Mouse (Mus musculus): ENCODE measurements around the gene Gm20388. TPM values are rescaled to one million over a fixed set of nuclear protein-coding genes. Genes with fewer than 3 reads are reported as not detected.

Gm20388 gene
- polyA plus RNA-seq, 1 experiment from 2014 or later, result not detected

GRCm38 (mm10) chr8:123329350-123329749 lies 3418.7 kb downstream of the Gm20388 start:
- no peak for ATAC-seq (ENCODE audit: low FRiP score)
- WGBS, result 91% methylated on average over 4 of the region's 4 CpGs
- H3K4me1 ChIP-seq (ENCODE audit: control insufficient read depth, insufficient read depth, low read length), result peaks cover 10% of the 10 kb centered on the region
- H3K9ac ChIP-seq (ENCODE audit: low read length), result no peak overlapping the region
- no peaks in the 10 kb centered on the region for H3K9me3 ChIP-seq (ENCODE audit: control insufficient read depth, low read length)
- H3K27me3 ChIP-seq (ENCODE audit: control insufficient read depth, insufficient read depth, low read length), result no peaks in the 10 kb centered on the region
- DNase-seq (ENCODE audit: low spot score, missing footprints), result no peak
- no peak overlapping the region for H3K4me2 ChIP-seq
- H3K4me3 ChIP-seq (ENCODE audit: low read depth, low read length), result no peak overlapping the region
- no peak overlapping the region for H3K27ac ChIP-seq (ENCODE audit: low read depth, low read length)
- H3K36me3 ChIP-seq (ENCODE audit: control insufficient read depth, insufficient read depth, low read length), result no peaks in the 10 kb centered on the region

- WGBS, result 67% methylated on average over 5 of the region's 5 CpGs
- Histone ChIP-seq H3K27ac (ENCODE audit: low read depth, low read length) (no peak overlapping the region), H3K36me3 (ENCODE audit: control insufficient read depth, insufficient read depth, low read length) (no peaks in the 10 kb centered on the region), H3K4me1 (ENCODE audit: control insufficient read depth, insufficient read depth, low read length) (peaks cover 12% of the 10 kb centered on the region), H3K9me3 (ENCODE audit: control insufficient read depth, low read length) (no peaks in the 10 kb centered on the region), H3K9ac (ENCODE audit: low read length) (no peak overlapping the region), H3K4me2 (no peak overlapping the region), H3K4me3 (ENCODE audit: low read depth, low read length) (no peak overlapping the region), H3K27me3 (ENCODE audit: control insufficient read depth, insufficient read depth, low read length) (no peaks in the 10 kb centered on the region)
- no peak for ATAC-seq (ENCODE audit: low FRiP score)
- no peak for DNase-seq (ENCODE audit: low spot score, missing footprints)
Observed at GRCm38 (mm10) chr8:123329961-123330360, 3419.3 kb downstream of the Gm20388 start.

DNA sequence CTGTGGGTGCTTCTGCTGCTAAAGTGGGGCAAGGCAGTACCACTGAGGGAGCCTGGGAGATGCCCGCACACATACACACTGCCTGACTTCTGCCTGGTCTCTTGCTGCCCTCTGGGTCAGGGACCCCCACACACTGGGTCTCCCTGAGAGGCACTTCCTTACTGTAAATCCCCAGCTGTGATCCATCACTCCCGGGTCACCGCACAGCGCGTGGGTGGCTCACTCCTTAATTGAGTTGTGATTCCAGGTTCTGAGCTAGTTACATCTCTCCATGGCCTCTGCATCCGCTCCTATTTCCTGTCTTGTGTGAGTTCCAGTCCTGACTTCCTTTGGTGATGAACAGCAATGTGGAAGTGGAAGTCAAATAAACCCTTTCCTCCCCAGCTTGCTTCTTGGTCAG lies 3420.1 kb downstream of the Gm20388 start:
- no peaks in the 10 kb centered on the region for H3K9me3 ChIP-seq (ENCODE audit: control insufficient read depth, low read length)
- no peak overlapping the region for H3K4me3 ChIP-seq (ENCODE audit: low read depth, low read length)
- H3K36me3 ChIP-seq (ENCODE audit: control insufficient read depth, insufficient read depth, low read length), result no peaks in the 10 kb centered on the region
- no peak for ATAC-seq (ENCODE audit: low FRiP score)
- no peaks in the 10 kb centered on the region for H3K27me3 ChIP-seq (ENCODE audit: control insufficient read depth, insufficient read depth, low read length)
- H3K4me1 ChIP-seq (ENCODE audit: control insufficient read depth, insufficient read depth, low read length), result peaks cover 12% of the 10 kb centered on the region
- H3K9ac ChIP-seq (ENCODE audit: low read length), result no peak overlapping the region
- 86% methylated on average over 6 of the region's 6 CpGs for WGBS
- H3K27ac ChIP-seq (ENCODE audit: low read depth, low read length), result no peak overlapping the region
- DNase-seq (ENCODE audit: low spot score, missing footprints), result no peak
- H3K4me2 ChIP-seq, result no peak overlapping the region

DNA sequence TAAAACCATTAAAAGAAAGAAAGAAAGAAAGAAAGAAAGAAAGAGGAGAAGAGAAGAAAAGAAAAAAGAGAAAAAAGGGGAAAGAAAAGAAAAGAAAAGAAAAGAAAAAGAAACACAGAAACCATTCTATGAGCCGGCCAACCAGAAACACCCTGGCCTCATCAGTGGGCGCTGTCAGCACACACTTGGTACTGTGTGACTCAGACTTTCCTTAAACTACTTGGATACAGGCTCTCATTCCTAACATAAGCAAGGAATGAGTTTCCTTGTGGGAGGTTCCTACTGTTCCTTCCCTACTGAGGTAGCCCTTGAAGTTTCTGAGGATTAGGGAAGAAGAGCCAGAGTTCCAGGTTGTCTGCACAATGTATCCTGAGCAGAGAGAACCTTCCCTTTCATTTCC lies 3420.7 kb downstream of the Gm20388 start:
- H3K4me1 ChIP-seq (ENCODE audit: control insufficient read depth, insufficient read depth, low read length), result peaks cover 12% of the 10 kb centered on the region
- no peak overlapping the region for H3K4me2 ChIP-seq
- H3K9me3 ChIP-seq (ENCODE audit: control insufficient read depth, low read length), result no peaks in the 10 kb centered on the region
- no peaks in the 10 kb centered on the region for H3K36me3 ChIP-seq (ENCODE audit: control insufficient read depth, insufficient read depth, low read length)
- no peaks in the 10 kb centered on the region for H3K27me3 ChIP-seq (ENCODE audit: control insufficient read depth, insufficient read depth, low read length)
- ATAC-seq (ENCODE audit: low FRiP score) (no peak), DNase-seq (ENCODE audit: low spot score, missing footprints) (no peak)
- no peak overlapping the region for H3K9ac ChIP-seq (ENCODE audit: low read length)
- H3K27ac ChIP-seq (ENCODE audit: low read depth, low read length), result no peak overlapping the region
- 85% methylated on average over 2 of the region's 2 CpGs for WGBS
- no peak overlapping the region for H3K4me3 ChIP-seq (ENCODE audit: low read depth, low read length)

GRCm38 (mm10) chr8:123331810-123332209 lies 3421.2 kb downstream of the Gm20388 start:
- Histone ChIP-seq H3K4me2 (peak overlapping the region; percentile 88), H3K4me3 (ENCODE audit: low read depth, low read length) (peak overlapping the region; percentile 87), H3K27ac (ENCODE audit: low read depth, low read length) (peak overlapping the region; percentile 57; the same call in 1 of the 2 replicates), H3K27me3 (ENCODE audit: control insufficient read depth, insufficient read depth, low read length) (no peaks in the 10 kb centered on the region), H3K36me3 (ENCODE audit: control insufficient read depth, insufficient read depth, low read length) (no peaks in the 10 kb centered on the region), H3K9ac (ENCODE audit: low read length) (peak overlapping the region; percentile 90), H3K4me1 (ENCODE audit: control insufficient read depth, insufficient read depth, low read length) (peaks cover 12% of the 10 kb centered on the region), H3K9me3 (ENCODE audit: control insufficient read depth, low read length) (no peaks in the 10 kb centered on the region)
- ATAC-seq (ENCODE audit: low FRiP score) (no peak), DNase-seq (ENCODE audit: low spot score, missing footprints) (no peak)
- 43% methylated on average over 8 of the region's 8 CpGs for WGBS

DNA sequence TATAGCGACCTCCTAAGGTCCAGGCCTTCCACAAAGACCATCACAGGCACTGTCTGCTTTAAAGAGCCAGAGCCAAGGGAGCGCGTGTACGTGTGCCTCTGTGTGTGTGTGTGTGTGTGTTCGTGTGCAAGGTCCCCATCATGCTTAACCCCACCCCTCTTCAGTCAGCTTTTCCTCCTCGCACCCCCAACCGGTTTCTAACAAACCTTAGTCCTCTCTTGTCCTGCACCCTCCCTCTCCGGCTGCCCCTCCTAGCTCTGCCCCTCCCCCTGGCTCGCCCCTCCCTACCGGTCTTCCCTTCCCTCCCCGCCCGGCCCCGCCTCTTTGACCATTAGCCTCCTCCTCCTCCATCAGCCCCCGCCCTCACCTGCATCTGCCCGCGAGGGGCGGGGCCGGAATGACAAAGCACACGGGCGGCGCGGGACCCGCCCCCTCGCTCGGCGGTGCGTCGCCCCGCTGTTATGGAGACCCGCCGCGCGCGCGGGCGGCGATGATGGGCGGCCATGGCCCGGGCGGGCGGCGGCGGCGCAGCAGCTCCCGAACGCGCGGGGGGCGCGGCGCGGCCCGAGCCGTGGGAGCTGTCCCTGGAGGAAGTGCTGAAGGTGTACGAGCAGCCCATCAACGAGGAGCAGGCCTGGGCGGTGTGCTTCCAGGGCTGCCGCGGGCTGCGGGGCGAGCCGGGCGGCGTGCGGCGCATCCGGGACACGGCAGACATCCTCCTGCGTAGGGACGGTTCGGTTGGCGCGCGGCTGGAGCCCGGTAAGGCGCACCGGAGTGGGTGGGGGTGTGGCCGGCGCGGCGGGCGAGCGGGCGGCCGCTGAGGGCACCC lies 3421.8 kb downstream of the Gm20388 start, which contains the start of gene Spire2:
Gene Spire2 (plus strand): TSS at position 452 of the 829 bp plus-strand sequence.
- H3K9me3 ChIP-seq (ENCODE audit: control insufficient read depth, low read length), result no peaks in the 10 kb centered on the region
- no peaks in the 10 kb centered on the region for H3K27me3 ChIP-seq (ENCODE audit: control insufficient read depth, insufficient read depth, low read length)
- peak within 1 kb of the TSS; percentile 68 for H3K27ac ChIP-seq (ENCODE audit: low read depth, low read length)
- peak within 1 kb of the TSS; percentile 90 for H3K9ac ChIP-seq (ENCODE audit: low read length)
- under 1% methylated on average over 68 of the region's 85 CpGs for WGBS
- DNase-seq (ENCODE audit: low spot score, missing footprints) (peak; percentile 96), ATAC-seq (ENCODE audit: low FRiP score) (peak; percentile 88)
- H3K36me3 ChIP-seq (ENCODE audit: control insufficient read depth, insufficient read depth, low read length), result no peaks in the 10 kb centered on the region
- H3K4me1 ChIP-seq (ENCODE audit: control insufficient read depth, insufficient read depth, low read length), result peaks cover 12% of the 10 kb centered on the region
- peak within 1 kb of the TSS; percentile 87 for H3K4me3 ChIP-seq (ENCODE audit: low read depth, low read length)
- peak within 1 kb of the TSS; percentile 88 for H3K4me2 ChIP-seq

GRCm38 (mm10) chr8:123333091-123333587 lies 3422.5 kb downstream of the Gm20388 start:
- H3K9me3 ChIP-seq (ENCODE audit: control insufficient read depth, low read length), result no peaks in the 10 kb centered on the region
- DNase-seq (ENCODE audit: low spot score, missing footprints), result peak; percentile 92
- H3K27ac ChIP-seq (ENCODE audit: low read depth, low read length), result peak overlapping the region; percentile 68
- H3K36me3 ChIP-seq (ENCODE audit: control insufficient read depth, insufficient read depth, low read length), result no peaks in the 10 kb centered on the region
- H3K4me3 ChIP-seq (ENCODE audit: low read depth, low read length), result peak overlapping the region; percentile 87
- WGBS, result 2% methylated on average over 21 of the region's 21 CpGs
- peak; percentile 55 for ATAC-seq (ENCODE audit: low FRiP score)
- H3K9ac ChIP-seq (ENCODE audit: low read length), result peak overlapping the region; percentile 90
- H3K4me1 ChIP-seq (ENCODE audit: control insufficient read depth, insufficient read depth, low read length), result peaks cover 12% of the 10 kb centered on the region
- H3K27me3 ChIP-seq (ENCODE audit: control insufficient read depth, insufficient read depth, low read length), result no peaks in the 10 kb centered on the region
- H3K4me2 ChIP-seq, result peak overlapping the region; percentile 88

DNA sequence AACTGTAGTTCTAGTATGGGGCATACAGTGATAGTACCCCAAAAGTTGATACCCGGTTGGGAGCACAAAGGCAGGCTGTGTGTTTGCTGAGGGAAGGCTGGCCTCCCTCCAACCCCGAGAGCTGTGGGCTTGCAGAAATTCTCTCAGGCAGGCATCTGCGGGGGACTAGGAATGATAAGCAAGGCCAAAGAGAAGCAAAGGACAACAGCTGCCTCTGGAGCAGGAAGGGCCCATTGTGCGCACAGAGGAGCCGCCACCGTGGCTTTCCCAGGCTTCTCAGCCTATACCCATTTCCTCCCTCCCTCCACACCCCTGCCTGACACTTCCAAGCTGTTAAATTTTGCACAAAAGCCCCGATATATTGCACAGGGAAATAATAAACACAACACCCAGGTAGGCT lies 3423.2 kb downstream of the Gm20388 start:
- H3K27me3 ChIP-seq (ENCODE audit: control insufficient read depth, insufficient read depth, low read length), result no peaks in the 10 kb centered on the region
- H3K36me3 ChIP-seq (ENCODE audit: control insufficient read depth, insufficient read depth, low read length), result no peaks in the 10 kb centered on the region
- 6% methylated on average over 7 of the region's 7 CpGs for WGBS
- peak overlapping the region; percentile 24 for H3K9ac ChIP-seq (ENCODE audit: low read length)
- peaks cover 12% of the 10 kb centered on the region for H3K4me1 ChIP-seq (ENCODE audit: control insufficient read depth, insufficient read depth, low read length)
- peak; percentile 85 for DNase-seq (ENCODE audit: low spot score, missing footprints)
- no peaks in the 10 kb centered on the region for H3K9me3 ChIP-seq (ENCODE audit: control insufficient read depth, low read length)
- peak overlapping the region; percentile 87 for H3K4me3 ChIP-seq (ENCODE audit: low read depth, low read length)
- no peak for ATAC-seq (ENCODE audit: low FRiP score)
- peak overlapping the region; percentile 88 for H3K4me2 ChIP-seq
- peak overlapping the region; percentile 41 for H3K27ac ChIP-seq (ENCODE audit: low read depth, low read length)

GRCm38 (mm10) chr8:123334467-123334866 lies 3423.8 kb downstream of the Gm20388 start:
- Histone ChIP-seq H3K9ac (ENCODE audit: low read length) (peak overlapping the region; percentile 24), H3K4me3 (ENCODE audit: low read depth, low read length) (peak overlapping the region; percentile 87), H3K27me3 (ENCODE audit: control insufficient read depth, insufficient read depth, low read length) (no peaks in the 10 kb centered on the region), H3K4me2 (peak overlapping the region; percentile 88), H3K4me1 (ENCODE audit: control insufficient read depth, insufficient read depth, low read length) (peaks cover 12% of the 10 kb centered on the region), H3K27ac (ENCODE audit: low read depth, low read length) (peak overlapping the region; percentile 41), H3K36me3 (ENCODE audit: control insufficient read depth, insufficient read depth, low read length) (no peaks in the 10 kb centered on the region), H3K9me3 (ENCODE audit: control insufficient read depth, low read length) (no peaks in the 10 kb centered on the region)
- ATAC-seq (ENCODE audit: low FRiP score), result no peak
- 0% methylated on average over 1 of the region's 1 CpGs for WGBS
- no peak for DNase-seq (ENCODE audit: low spot score, missing footprints)

All from midbrain, embryonic 11.5 days (tissue).